Mouse (Mus musculus) neural tube, embryonic 14.5 days (tissue): ENCODE measurements around the gene Gpn3. TPM values are rescaled to one million over a fixed set of nuclear protein-coding genes. Genes with fewer than 3 reads are reported as not detected.
A peak's percentile ranks its signal among the peaks of the same experiment; 100 is the strongest.

Experiments used
- ATAC-seq: fragments of 200-750 bp; cut with Nextera tagmentation; 2 replicates; pipeline ENCODE4 v1.8.0; 2017; ENCODE audit warnings: low read depth, mild to moderate bottlenecking, moderate TSS enrichment, moderate library complexity
- H3K27ac ChIP-seq: fragments of 300-500 bp; sonication (generic); 2 replicates; pipeline ENCODE4 v1.5.1; 2014; ENCODE audit warnings: low read depth, mild to moderate bottlenecking, control low read depth, low read length, moderate library complexity, mixed read lengths
- H3K27me3 ChIP-seq: fragments of 300-500 bp; sonication (generic); 2 replicates; pipeline ENCODE4 v1.6.1; 2014; ENCODE audit warnings: low read length; ENCODE audit not compliant: control insufficient read depth, insufficient read depth
- H3K36me3 ChIP-seq: fragments of 300-500 bp; sonication (generic); 2 replicates; pipeline ENCODE4 v1.6.1; 2014; ENCODE audit warnings: low read length, mixed read lengths; ENCODE audit not compliant: control insufficient read depth, insufficient read depth
- H3K4me1 ChIP-seq: fragments of 300-500 bp; sonication (generic); 2 replicates; pipeline ENCODE4 v1.6.1; 2014; ENCODE audit warnings: low read length; ENCODE audit not compliant: control insufficient read depth, insufficient read depth
- H3K4me2 ChIP-seq: fragments of 300-500 bp; sonication (generic); 2 replicates; pipeline ENCODE4 v1.6.1; 2014; ENCODE audit warnings: mild to moderate bottlenecking, low read depth, low read length, control low read depth
- H3K4me3 ChIP-seq: fragments of 300-500 bp; sonication (generic); 2 replicates; pipeline ENCODE4 v1.5.1; 2014; ENCODE audit warnings: low read depth, low read length, control low read depth, mixed read lengths
- H3K9ac ChIP-seq: fragments of 300-500 bp; sonication (generic); replicated peaks from 2 replicates; pipeline ENCODE4 v1.6.1; 2014; ENCODE audit warnings: low read depth, mild to moderate bottlenecking, control low read depth, low read length, mixed read lengths
- H3K9me3 ChIP-seq: fragments of 300-500 bp; sonication (generic); 2 replicates; pipeline ENCODE4 v1.6.1; 2016; ENCODE audit warnings: low read length; ENCODE audit not compliant: control insufficient read depth
- WGBS: fragments of 180-500 bp; shearing (Covaris S2); extraction: QIAGEN DNeasy Blood & Tissue Kit; methylation state at CpG from one replicate; pipeline ENCODE4 v1.1.7; 2014; 5-methylcytosine and 5-hydroxymethylcytosine counted together
- polyA plus RNA-seq: library from polyadenylated mRNA; unstranded; fragments of >200 nt; fragmentation: Nextera tagmentation; extraction: Ambion mirVana; gene quantifications from 2 replicates; pipeline ENCODE4 v1.2.1, GENCODE M21; 2014

Gpn3 gene
- polyA plus RNA-seq, 1 experiment from 2014 or later, result 48.2 TPM

DNA sequence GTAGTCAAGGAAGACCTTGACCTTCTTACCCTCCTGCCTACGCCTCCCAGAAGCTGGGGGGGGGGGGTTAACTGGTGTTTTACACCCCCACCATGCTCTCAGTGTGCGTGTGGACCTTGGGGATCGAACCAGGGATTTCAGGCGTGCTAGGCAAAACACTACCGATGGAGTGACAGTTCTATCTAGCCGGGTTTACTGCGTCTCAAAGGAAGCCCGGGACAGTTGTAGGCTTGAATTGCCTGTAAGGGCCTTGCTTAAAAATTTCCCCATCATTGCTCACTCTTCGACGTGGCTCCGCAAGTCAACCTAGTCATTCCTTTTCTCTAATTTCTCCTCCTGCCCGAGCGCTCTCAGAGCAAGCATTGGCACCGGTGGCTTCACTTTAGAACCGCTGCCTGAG is 51.4 kb downstream of the Gpn3 start:
- peak overlapping the region; percentile 86 for H3K9ac ChIP-seq
- H3K4me3 ChIP-seq, result peak overlapping the region; percentile 92

DNA sequence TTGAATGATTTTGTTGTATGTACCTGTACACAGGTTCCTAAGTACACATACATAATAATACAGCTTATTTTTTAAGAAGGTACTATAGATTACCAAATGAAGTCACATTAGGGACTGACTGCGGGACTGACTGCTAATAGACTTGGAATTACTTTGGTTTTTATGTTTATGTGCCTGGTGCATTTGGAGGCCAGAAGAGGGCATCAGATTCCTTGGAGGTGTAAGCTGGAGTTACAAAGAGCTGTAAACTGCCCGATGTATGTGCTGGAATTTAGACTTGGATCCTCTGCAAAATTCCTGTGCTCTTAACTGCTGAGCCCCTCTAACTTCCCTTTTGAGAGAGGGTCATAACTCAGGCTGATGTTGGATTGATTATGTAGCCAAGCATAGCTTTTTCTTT is 53.9 kb downstream of the Gpn3 start:
- Histone ChIP-seq H3K27me3 (no peaks in the 10 kb centered on the region), H3K27ac (no peak overlapping the region), H3K9ac (no peak overlapping the region), H3K4me1 (no peaks in the 10 kb centered on the region), H3K4me3 (no peak overlapping the region), H3K36me3 (peaks cover 22% of the 10 kb centered on the region; the same call in 1 of the 2 replicates), H3K9me3 (no peaks in the 10 kb centered on the region), H3K4me2 (no peak overlapping the region)
- ATAC-seq, result no peak
- WGBS, result 84% methylated on average over 2 of the region's 2 CpGs

More for the DNA sequence above, 51.4 kb downstream of the Gpn3 start:
- Histone ChIP-seq H3K4me1 (no peaks in the 10 kb centered on the region), H3K4me2 (peak overlapping the region; percentile 93), H3K27me3 (no peaks in the 10 kb centered on the region), H3K36me3 (peaks cover 2% of the 10 kb centered on the region; the same call in 1 of the 2 replicates), H3K9me3 (no peaks in the 10 kb centered on the region), H3K27ac (no peak overlapping the region)
- 36% methylated on average over 15 of the region's 15 CpGs for WGBS
- ATAC-seq, result no peak

DNA sequence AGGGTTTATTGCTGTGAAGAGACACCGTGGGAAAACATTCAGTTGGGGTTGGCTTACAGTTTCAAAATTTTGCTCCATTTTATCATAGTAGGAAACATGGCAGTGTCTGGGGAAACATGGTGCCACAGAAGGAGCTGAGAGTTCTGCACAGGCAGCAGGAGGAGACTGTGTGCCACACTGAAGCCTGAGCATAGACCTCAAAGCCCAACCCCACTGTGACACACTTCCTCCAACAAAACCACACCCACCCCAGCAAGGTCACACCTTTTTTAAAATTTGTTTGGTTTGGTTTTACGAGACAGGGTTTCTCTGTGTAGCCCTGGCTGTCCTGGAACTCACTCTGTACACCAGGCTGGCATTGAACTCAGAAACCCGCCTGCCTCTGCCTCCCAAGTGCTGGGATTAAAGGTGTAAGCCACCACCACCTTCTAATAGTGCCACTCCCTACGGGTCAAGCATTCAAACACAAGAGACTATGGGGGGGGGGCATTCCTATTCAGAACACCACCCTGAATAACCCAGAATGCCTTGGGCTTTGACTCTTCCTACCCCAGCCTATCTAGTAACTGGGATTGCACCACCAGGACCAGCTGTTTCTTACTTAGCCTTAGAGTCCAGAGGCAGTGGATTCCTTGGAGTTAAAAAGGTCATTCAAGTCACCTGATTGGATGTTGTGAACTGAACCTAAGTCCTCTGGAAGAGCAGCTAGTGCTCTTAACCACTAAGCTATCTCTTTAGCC is 58.5 kb downstream of the Gpn3 start:
- H3K9me3 ChIP-seq, result no peaks in the 10 kb centered on the region
- H3K9ac ChIP-seq, result no peak overlapping the region
- no peak for ATAC-seq
- WGBS, result 93% methylated on average over 4 of the region's 4 CpGs
- H3K27ac ChIP-seq, result no peak overlapping the region
- no peaks in the 10 kb centered on the region for H3K4me1 ChIP-seq
- H3K36me3 ChIP-seq, result peaks cover 57% of the 10 kb centered on the region
- no peak overlapping the region for H3K4me2 ChIP-seq
- no peak overlapping the region for H3K4me3 ChIP-seq
- H3K27me3 ChIP-seq, result no peaks in the 10 kb centered on the region

DNA sequence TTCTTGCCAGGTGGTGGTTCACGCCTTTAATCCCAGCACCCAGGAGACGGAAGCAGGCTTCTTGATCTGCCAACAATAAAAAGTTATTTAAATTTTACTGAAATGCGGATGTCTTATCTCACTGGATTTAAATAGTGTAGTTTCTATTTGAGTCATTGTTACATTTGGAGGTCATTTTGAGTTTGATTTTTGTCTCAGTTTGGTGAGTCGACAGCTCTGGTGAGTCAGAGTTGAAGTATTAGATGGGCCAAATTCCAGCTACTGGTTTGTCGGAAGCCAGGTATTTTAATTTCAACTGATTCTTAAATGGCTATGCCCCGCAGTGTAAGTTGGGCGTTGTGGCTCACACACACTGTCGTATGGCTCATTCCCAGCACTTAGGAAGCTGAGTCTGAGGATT is 59.5 kb downstream of the Gpn3 start:
- WGBS, result 95% methylated on average over 8 of the region's 8 CpGs
- no peaks in the 10 kb centered on the region for H3K4me1 ChIP-seq
- no peak for ATAC-seq
- H3K27me3 ChIP-seq, result no peaks in the 10 kb centered on the region
- H3K9me3 ChIP-seq, result no peaks in the 10 kb centered on the region
- no peak overlapping the region for H3K27ac ChIP-seq
- peaks cover 64% of the 10 kb centered on the region for H3K36me3 ChIP-seq
- no peak overlapping the region for H3K4me3 ChIP-seq
- no peak overlapping the region for H3K9ac ChIP-seq
- no peak overlapping the region for H3K4me2 ChIP-seq

Other genes starting within 250 kb of the Gpn3 start
- gene Ccdc63, start 231.1 kb upstream of the Gpn3 start, polyA plus RNA-seq, result 0.13 TPM in 1 of 2 replicates, not detected in the other
- 198 and 202 TPM in 2 replicates for gene Ppp1cc, start 213.6 kb upstream of the Gpn3 start, polyA plus RNA-seq
- 0.72 and 0.84 TPM in 2 replicates for gene Hvcn1, start 165.1 kb upstream of the Gpn3 start, polyA plus RNA-seq
- 5.5 and 7.1 TPM in 2 replicates for gene Tctn1, start 107.4 kb upstream of the Gpn3 start, polyA plus RNA-seq
- gene Pptc7, start 87.5 kb upstream of the Gpn3 start, polyA plus RNA-seq, result 9.2 and 9.9 TPM in 2 replicates
- gene Rad9b, start 17.6 kb upstream of the Gpn3 start, polyA plus RNA-seq, result 20.2 and 24.7 TPM in 2 replicates
- gene Vps29, start 17.5 kb upstream of the Gpn3 start, polyA plus RNA-seq, result 325 and 347 TPM in 2 replicates
- gene Fam216a, start 488 bp downstream of the Gpn3 start, polyA plus RNA-seq, result 146 and 158 TPM in 2 replicates
- 46.6 and 81.6 TPM in 2 replicates for gene Arpc3, start 20.0 kb downstream of the Gpn3 start, polyA plus RNA-seq
- gene Anapc7, start 49.8 kb downstream of the Gpn3 start, polyA plus RNA-seq, result 30.1 and 33.4 TPM in 2 replicates
- 76.3 and 78.4 TPM in 2 replicates for gene Atp2a2, start 130.3 kb downstream of the Gpn3 start, polyA plus RNA-seq
- 55.4 and 68.6 TPM in 2 replicates for gene Ift81, start 242.6 kb downstream of the Gpn3 start, polyA plus RNA-seq